Mouse (Mus musculus) heart, adult 2 months (tissue): ENCODE data around the gene Zfp367. TPM values are rescaled to one million over a fixed set of nuclear protein-coding genes. Genes with fewer than 3 reads are reported as not detected.
A peak's percentile ranks its signal among the peaks of the same experiment; 100 is the strongest.

Experiments
- DNase-seq, 2 experiments: peaks; one replicate each; pipeline ENCODE4 v3.0.0; 2021
- H3K27ac ChIP-seq: fragments of 200-600 bp; 2 replicates; pipeline ENCODE4 v1.8.1; 2022
- H3K27me3 ChIP-seq: fragments of 200-500 bp; 2 replicates; pipeline ENCODE4 v1.6.1; 2012; ENCODE audit warnings: mild to moderate bottlenecking, low read length, inconsistent platforms, mixed read lengths; ENCODE audit not compliant: control insufficient read depth, insufficient read depth
- H3K36me3 ChIP-seq: fragments of 200-500 bp; 2 replicates; pipeline ENCODE4 v1.6.1; 2012; ENCODE audit warnings: low read length, inconsistent platforms; ENCODE audit not compliant: control insufficient read depth, insufficient read depth
- H3K4me1 ChIP-seq: fragments of 200-500 bp; 2 replicates; pipeline ENCODE4 v1.6.1; 2011; ENCODE audit warnings: low read length; ENCODE audit not compliant: control insufficient read depth, insufficient read depth
- H3K4me3 ChIP-seq: fragments of 200-600 bp; 2 replicates; pipeline ENCODE4 v1.8.1; 2022
- H3K79me2 ChIP-seq: fragments of 200-500 bp; replicated peaks from 2 replicates; pipeline ENCODE4 v1.6.1; 2012; ENCODE audit warnings: mild to moderate bottlenecking, inconsistent platforms, low read length, moderate library complexity, mixed read lengths; ENCODE audit not compliant: control insufficient read depth, insufficient read depth
- H3K9ac ChIP-seq: fragments of 200-500 bp; 2 replicates; pipeline ENCODE4 v1.6.1; 2012; ENCODE audit warnings: low read depth, mild to moderate bottlenecking, control low read depth, inconsistent platforms, low read length, mixed read lengths
- CTCF ChIP-seq: fragments of 200-600 bp; IDR thresholded peaks from 2 replicates; pipeline ENCODE4 v1.8.1; 2022; ENCODE audit warnings: antibody characterized with exemption, mild to moderate bottlenecking, moderate library complexity
- EP300 ChIP-seq: fragments of 200-500 bp; IDR thresholded peaks from 2 replicates; pipeline ENCODE4 v1.6.1; 2011; ENCODE audit warnings: low read depth, low read length, control low read depth; ENCODE audit not compliant: insufficient read depth
- POLR2A ChIP-seq: fragments of 200-500 bp; IDR thresholded peaks from 2 replicates; pipeline ENCODE4 v1.6.1; 2011; ENCODE audit warnings: mild to moderate bottlenecking, low read depth, low read length, control low read depth; ENCODE audit not compliant: insufficient read depth
- WGBS: fragments of 180-500 bp; shearing (Covaris S2); methylation state at CpG from one replicate; pipeline ENCODE4 v1.1.7; 2018; 5-methylcytosine and 5-hydroxymethylcytosine counted together
- intact Hi-C: fragments of 180-260 bp; cut with DNase I; formaldehyde crosslinking; loops from one replicate; pipeline ENCODE4 v1.15.1; 2025
- polyA plus RNA-seq: library from polyadenylated mRNA; depleted of rRNA; stranded (reverse); fragments of >200 nt; gene quantifications from 2 replicates; pipeline ENCODE4 v1.2.3, GENCODE M21; 2012
- total RNA-seq, 2 experiments: library from RNA; stranded (reverse); gene quantifications; 2 replicates each; pipeline ENCODE4 v1.2.3; 2021

Zfp367 gene
- total and polyA plus RNA-seq, 3 experiments: 14.4 to 23.0 (median 20.9) TPM

DNA sequence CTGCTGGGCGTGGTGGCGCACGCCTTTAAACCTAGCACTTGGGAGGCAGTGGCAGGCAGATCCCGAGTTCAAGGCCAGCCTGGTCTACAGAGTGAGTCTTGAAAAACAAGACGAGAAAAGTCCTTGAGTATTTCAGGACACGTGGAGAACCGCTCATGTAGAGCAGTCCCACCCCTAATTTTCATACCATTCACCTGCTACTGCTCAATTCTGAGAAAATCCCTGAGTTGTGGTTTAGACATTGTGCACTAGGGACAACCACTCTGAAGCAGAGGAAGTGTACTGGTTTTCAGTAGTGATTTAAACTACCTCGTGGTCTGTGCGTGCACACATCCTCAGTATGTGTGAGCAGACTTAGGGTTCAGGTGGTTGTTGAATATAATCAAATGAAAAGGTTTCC is 32.6 kb upstream of the Zfp367 start:
- intact Hi-C loops: no loop called here
- no peak for DNase-seq
- Histone ChIP-seq H3K9ac (no peak overlapping the region), H3K36me3 (no peaks in the 10 kb centered on the region), H3K4me1 (no peaks in the 10 kb centered on the region), H3K79me2 (no peaks in the 10 kb centered on the region), H3K27me3 (no peaks in the 10 kb centered on the region), H3K27ac (no peak overlapping the region), H3K4me3 (no peak overlapping the region)
- TF ChIP-seq POLR2A: no peak
- no peak for TF ChIP-seq EP300
- no peak for TF ChIP-seq CTCF
- 89% methylated on average over 9 of the region's 9 CpGs for WGBS

DNA sequence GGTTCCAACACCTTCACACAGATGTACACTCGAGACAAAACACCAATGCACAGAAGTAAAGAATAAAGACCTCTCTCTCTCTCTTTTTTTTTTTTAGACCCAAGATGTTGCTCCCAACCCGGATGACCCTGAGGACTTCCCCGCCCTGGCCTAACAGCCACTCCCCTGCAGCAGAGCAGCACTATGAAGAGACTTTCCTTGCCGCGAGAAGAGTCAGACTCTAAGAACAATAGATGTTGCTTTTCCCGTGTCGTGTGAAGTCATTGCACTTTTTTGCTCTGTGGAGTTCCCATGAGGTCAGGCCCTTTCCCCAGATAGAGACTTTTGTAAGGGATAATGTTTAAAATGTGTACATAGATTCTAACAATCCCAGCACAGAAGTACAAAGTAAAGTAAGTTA is 32.2 kb upstream of the Zfp367 start:
- WGBS: 55% methylated on average over 7 of the region's 7 CpGs
- no peak for TF ChIP-seq EP300
- TF ChIP-seq CTCF: no peak
- no peak for TF ChIP-seq POLR2A
- no peaks in the 10 kb centered on the region for H3K36me3 ChIP-seq
- intact Hi-C loops: no loop called here
- H3K4me3 ChIP-seq: no peak overlapping the region
- H3K9ac ChIP-seq: no peak overlapping the region
- no peaks in the 10 kb centered on the region for H3K4me1 ChIP-seq
- H3K27ac ChIP-seq: no peak overlapping the region
- DNase-seq: no peak
- H3K27me3 ChIP-seq: no peaks in the 10 kb centered on the region
- no peaks in the 10 kb centered on the region for H3K79me2 ChIP-seq

DNA sequence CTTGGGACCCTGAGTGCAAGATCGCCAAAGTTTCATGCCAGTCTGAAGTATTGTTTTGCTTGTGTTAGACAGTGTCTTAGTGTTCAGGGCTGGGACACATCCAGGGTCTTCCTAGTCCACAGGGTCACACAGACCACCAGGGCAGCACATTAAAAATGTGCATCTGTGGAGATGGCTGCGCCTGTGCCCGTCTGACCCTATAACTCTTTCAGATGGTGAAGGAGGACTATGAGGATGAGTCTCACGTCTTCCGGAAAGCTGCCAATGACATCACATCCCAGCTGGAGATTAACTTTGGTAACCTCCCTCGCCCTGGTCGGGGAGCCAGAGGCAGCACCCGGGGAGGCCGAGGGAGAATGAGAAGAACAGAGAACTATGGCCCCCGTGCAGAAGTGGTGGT is 31.4 kb upstream of the Zfp367 start:
- Histone ChIP-seq H3K4me1 (no peaks in the 10 kb centered on the region), H3K27me3 (no peaks in the 10 kb centered on the region), H3K4me3 (no peak overlapping the region), H3K36me3 (no peaks in the 10 kb centered on the region), H3K27ac (no peak overlapping the region), H3K9ac (no peak overlapping the region), H3K79me2 (no peaks in the 10 kb centered on the region)
- intact Hi-C loops: loop anchor here (5.0 kb wide), 1 partner anchor 253 kb away; no protein-coding TSS in a partner anchor
- WGBS: 66% methylated on average over 10 of the region's 10 CpGs
- no peak for TF ChIP-seq POLR2A
- no peak for TF ChIP-seq CTCF
- no peak for TF ChIP-seq EP300
- no peak for DNase-seq

DNA sequence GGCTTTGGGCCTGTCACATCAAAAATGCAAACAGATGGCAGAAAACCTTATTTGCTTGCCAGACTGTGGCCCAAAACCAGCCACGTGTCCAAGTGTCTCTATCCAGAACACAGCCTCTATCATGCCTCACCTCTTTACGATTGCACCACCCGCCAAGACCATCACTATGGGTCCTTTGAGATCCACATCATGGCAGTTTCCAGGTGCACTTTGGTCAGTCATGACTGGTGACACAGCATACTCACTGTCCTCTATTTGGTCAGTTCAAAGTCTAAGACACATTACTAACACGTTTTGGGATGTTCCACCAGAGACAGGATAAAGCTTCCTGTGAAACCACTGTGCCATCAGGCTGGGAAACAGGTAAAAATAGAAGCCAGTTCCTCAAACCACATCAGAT is 30.6 kb upstream of the Zfp367 start:
- Histone ChIP-seq H3K4me3 (no peak overlapping the region), H3K36me3 (no peaks in the 10 kb centered on the region), H3K79me2 (no peaks in the 10 kb centered on the region), H3K9ac (no peak overlapping the region), H3K4me1 (no peaks in the 10 kb centered on the region), H3K27ac (no peak overlapping the region), H3K27me3 (no peaks in the 10 kb centered on the region)
- 83% methylated on average over 4 of the region's 4 CpGs for WGBS
- no peak for DNase-seq
- TF ChIP-seq EP300: no peak
- TF ChIP-seq POLR2A: no peak
- intact Hi-C loops: loop anchor here (5.0 kb wide), 1 partner anchor 254 kb away; no protein-coding TSS in a partner anchor

DNA sequence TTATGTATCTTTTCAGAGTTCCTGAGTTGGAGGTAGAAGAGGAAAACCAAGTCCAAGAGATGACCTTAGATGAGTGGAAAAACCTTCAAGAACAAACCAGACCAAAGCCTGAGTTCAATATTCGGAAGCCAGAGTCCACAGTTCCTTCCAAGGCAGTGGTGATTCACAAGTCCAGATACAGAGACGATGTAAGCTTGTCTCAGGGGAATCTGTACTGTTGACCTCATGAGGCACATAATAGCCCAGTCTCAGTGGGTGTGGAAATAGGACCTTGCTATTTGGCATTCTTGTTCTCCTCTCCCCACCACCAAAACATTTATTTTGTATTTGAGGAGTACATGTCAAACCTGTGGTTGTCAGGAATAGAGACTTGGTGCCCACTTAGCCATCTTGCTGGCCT is 29.1 kb upstream of the Zfp367 start:
- WGBS: 55% methylated on average over 2 of the region's 2 CpGs

DNA sequence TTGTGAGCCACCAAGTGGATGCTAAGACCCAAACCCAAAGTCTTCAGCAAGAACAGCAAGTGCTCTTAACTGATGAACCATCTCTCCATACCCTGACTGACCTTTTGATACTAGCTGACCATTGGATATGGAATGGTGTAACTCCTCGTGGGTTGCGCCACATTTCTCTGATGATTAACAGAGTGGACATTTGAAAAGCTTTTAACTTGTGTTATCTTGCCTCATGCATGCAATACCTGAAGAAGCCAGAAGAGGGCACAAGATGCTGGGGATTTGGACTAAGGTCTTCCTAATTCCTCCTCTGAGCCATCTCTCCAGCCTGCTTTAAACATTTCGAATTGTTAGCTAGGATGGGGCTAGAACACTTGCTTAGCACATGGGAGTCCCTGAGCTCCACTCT is 27.9 kb upstream of the Zfp367 start:
- H3K36me3 ChIP-seq: no peaks in the 10 kb centered on the region
- no peak overlapping the region for H3K4me3 ChIP-seq
- TF ChIP-seq CTCF (peak; percentile 90), EP300 (no peak), POLR2A (no peak)
- no peaks in the 10 kb centered on the region for H3K27me3 ChIP-seq
- no peak overlapping the region for H3K27ac ChIP-seq
- H3K79me2 ChIP-seq: no peaks in the 10 kb centered on the region
- WGBS: 85% methylated on average over 3 of the region's 3 CpGs
- no peak for DNase-seq
- intact Hi-C loops: loop anchor here (1.0 to 5.0 kb wide), 2 partner anchors 125 to 256 kb away; no protein-coding TSS in a partner anchor
- no peak overlapping the region for H3K9ac ChIP-seq
- H3K4me1 ChIP-seq: no peaks in the 10 kb centered on the region

More for the DNA sequence above, 29.1 kb upstream of the Zfp367 start:
- Histone ChIP-seq H3K4me1 (no peaks in the 10 kb centered on the region), H3K79me2 (no peaks in the 10 kb centered on the region), H3K4me3 (no peak overlapping the region), H3K27me3 (no peaks in the 10 kb centered on the region), H3K36me3 (no peaks in the 10 kb centered on the region), H3K9ac (no peak overlapping the region), H3K27ac (no peak overlapping the region)
- DNase-seq: no peak
- intact Hi-C loops: loop anchor here (5.0 kb wide), 1 partner anchor 255 kb away; no protein-coding TSS in a partner anchor
- no peak for TF ChIP-seq CTCF
- TF ChIP-seq EP300: no peak
- TF ChIP-seq POLR2A: no peak
